Mouse (Mus musculus) midbrain, postnatal 0 days (tissue): ENCODE results near the gene Gm13288. TPM values are rescaled to one million over a fixed set of nuclear protein-coding genes. Genes with fewer than 3 reads are reported as not detected.
"Not testable (repeated sequence)": the region's sequence is repeated elsewhere in the genome, so short reads cannot be mapped to it uniquely, and the experiment has no call there.

Experiments used
- ATAC-seq: fragments of 200-750 bp; cut with Nextera tagmentation; 2 replicates; pipeline ENCODE4 v1.8.0; 2017; ENCODE audit warnings: moderate number of reproducible peaks, mild to moderate bottlenecking, moderate TSS enrichment, moderate library complexity; ENCODE audit not compliant: low FRiP score
- DNase-seq: peaks from one replicate; pipeline ENCODE4 v3.0.0-alpha.2; 2015; ENCODE audit warnings: low spot score
- H3K27ac ChIP-seq: fragments of 300-500 bp; sonication (generic); 2 replicates; pipeline ENCODE4 v1.5.1; 2014; ENCODE audit warnings: low read depth, mild to moderate bottlenecking, low read length, mixed read lengths
- H3K27me3 ChIP-seq: fragments of 300-500 bp; sonication (generic); 2 replicates; pipeline ENCODE4 v1.6.1; 2014; ENCODE audit warnings: low read length, control low read depth, mixed read lengths; ENCODE audit not compliant: insufficient read depth
- H3K36me3 ChIP-seq: fragments of 300-500 bp; sonication (generic); 2 replicates; pipeline ENCODE4 v1.6.1; 2014; ENCODE audit warnings: low read length, control low read depth, mixed read lengths; ENCODE audit not compliant: insufficient read depth
- H3K4me1 ChIP-seq: fragments of 300-500 bp; sonication (generic); 2 replicates; pipeline ENCODE4 v1.6.1; 2014; ENCODE audit warnings: mild to moderate bottlenecking, control low read depth, antibody characterized with exemption, low read length, mixed read lengths; ENCODE audit not compliant: insufficient read depth
- H3K4me2 ChIP-seq: fragments of 300-500 bp; sonication (generic); 2 replicates; pipeline ENCODE4 v1.6.1; 2014; ENCODE audit warnings: low read depth, mild to moderate bottlenecking, low read length, mixed read lengths; ENCODE audit not compliant: poor library complexity, severe bottlenecking
- H3K4me3 ChIP-seq: fragments of 300-500 bp; sonication (generic); 2 replicates; pipeline ENCODE4 v1.5.1; 2014; ENCODE audit warnings: low read depth, mild to moderate bottlenecking, low read length, moderate library complexity
- H3K9ac ChIP-seq: fragments of 300-500 bp; sonication (generic); replicated peaks from 2 replicates; pipeline ENCODE4 v1.6.1; 2014; ENCODE audit warnings: mild to moderate bottlenecking, low read length, moderate library complexity, mixed read lengths; ENCODE audit not compliant: poor library complexity, severe bottlenecking
- H3K9me3 ChIP-seq: fragments of 300-500 bp; sonication (generic); 2 replicates; pipeline ENCODE4 v1.6.1; 2016; ENCODE audit warnings: low read length, control low read depth
- CTCF ChIP-seq: IDR thresholded peaks from 2 replicates; pipeline ENCODE4 v1.5.1; 2016; ENCODE audit warnings: antibody characterized with exemption, mild to moderate bottlenecking
- WGBS: fragments of 180-500 bp; shearing (Covaris S2); extraction: QIAGEN DNeasy Blood & Tissue Kit; methylation state at CpG from one replicate; pipeline ENCODE4 v1.1.7; 2014; 5-methylcytosine and 5-hydroxymethylcytosine counted together
- polyA plus RNA-seq: library from polyadenylated mRNA; unstranded; fragments of >200 nt; fragmentation: Nextera tagmentation; extraction: Ambion mirVana; gene quantifications from 2 replicates; pipeline ENCODE4 v1.2.1, GENCODE M21; 2015
- total RNA-seq: library from RNA; depleted of rRNA; stranded (reverse); fragments of >200 nt; gene quantifications from 2 replicates; pipeline ENCODE4 v1.2.3, GENCODE M21; 2014

The Gm13288 gene
- total and polyA plus RNA-seq, 2 experiments from 2014 or later: not detected

DNA sequence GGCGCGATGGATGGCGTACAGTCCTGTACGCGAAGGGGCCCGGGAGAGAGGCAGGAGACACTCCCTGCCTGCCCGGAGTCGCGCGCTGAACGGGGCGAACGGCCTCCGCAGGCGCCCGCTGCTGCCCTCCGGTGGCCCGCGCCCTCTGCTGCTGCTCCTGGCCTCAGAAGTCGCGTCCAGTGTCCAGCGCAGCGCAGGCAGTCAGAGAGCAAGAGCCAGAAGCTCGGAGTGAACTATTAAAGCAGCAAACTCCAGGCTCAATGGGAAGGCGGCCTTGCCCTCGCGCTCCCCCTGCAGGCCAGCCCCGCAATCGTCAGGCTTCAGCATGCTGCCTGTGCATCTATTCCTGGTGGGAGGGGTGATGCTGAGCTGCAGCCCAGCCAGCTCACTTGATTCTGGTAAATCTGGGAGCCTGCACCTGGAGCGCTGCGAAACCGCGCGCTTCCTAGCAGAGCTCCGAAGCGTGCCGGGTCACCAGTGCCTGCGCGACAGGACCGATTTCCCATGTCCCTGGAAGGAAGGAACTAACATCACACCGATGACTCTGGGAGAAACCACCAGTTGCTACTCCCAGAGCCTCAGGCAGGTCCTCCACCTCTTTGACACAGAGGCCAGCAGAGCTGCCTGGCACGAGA is 41.8 kb upstream of the Gm13288 start:
- H3K9ac ChIP-seq, H3K27me3 ChIP-seq, ATAC-seq, H3K27ac ChIP-seq, H3K9me3 ChIP-seq, H3K36me3 ChIP-seq, H3K4me1 ChIP-seq: not testable (repeated sequence)
- peak overlapping the region; percentile 26 for H3K4me3 ChIP-seq
- peak; percentile 65 for TF ChIP-seq CTCF
- WGBS: 3% methylated on average over 29 of the region's 42 CpGs
- DNase-seq: peak; percentile 76
- peak overlapping the region; percentile 46 for H3K4me2 ChIP-seq

DNA sequence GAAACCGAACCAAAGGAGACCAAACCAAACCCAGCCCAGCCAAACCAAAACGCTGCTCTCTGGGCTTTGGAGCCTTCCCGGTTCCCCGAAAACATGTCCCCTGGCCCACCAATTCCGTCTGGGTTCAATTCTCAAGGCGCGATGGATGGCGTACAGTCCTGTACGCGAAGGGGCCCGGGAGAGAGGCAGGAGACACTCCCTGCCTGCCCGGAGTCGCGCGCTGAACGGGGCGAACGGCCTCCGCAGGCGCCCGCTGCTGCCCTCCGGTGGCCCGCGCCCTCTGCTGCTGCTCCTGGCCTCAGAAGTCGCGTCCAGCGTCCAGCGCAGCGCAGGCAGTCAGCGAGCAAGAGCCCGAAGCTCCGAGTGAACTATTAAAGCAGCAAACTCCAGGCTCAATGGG is 31.8 kb upstream of the Gm13288 start, which contains the start of gene Gm13290:
Gm13290 (plus strand) TSS at position 301 of the 400 bp plus-strand sequence.
- not testable (repeated sequence) for ATAC-seq, H3K9me3 ChIP-seq, H3K27me3 ChIP-seq, H3K4me3 ChIP-seq, H3K4me1 ChIP-seq, H3K36me3 ChIP-seq, H3K4me2 ChIP-seq, H3K27ac ChIP-seq, DNase-seq, H3K9ac ChIP-seq
- no CpG with 5 or more reads among the region's 32 CpGs for WGBS

DNA sequence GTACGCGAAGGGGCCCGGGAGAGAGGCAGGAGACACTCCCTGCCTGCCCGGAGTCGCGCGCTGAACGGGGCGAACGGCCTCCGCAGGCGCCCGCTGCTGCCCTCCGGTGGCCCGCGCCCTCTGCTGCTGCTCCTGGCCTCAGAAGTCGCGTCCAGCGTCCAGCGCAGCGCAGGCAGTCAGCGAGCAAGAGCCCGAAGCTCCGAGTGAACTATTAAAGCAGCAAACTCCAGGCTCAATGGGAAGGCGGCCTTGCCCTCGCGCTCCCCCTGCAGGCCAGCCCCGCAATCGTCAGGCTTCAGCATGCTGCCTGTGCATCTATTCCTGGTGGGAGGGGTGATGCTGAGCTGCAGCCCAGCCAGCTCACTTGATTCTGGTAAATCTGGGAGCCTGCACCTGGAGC is 28.7 kb upstream of the Gm13288 start, which contains the start of gene Gm13289:
Gm13289 (plus strand) TSS at position 301 of the 400 bp plus-strand sequence.
- H3K4me3 ChIP-seq, DNase-seq, H3K9ac ChIP-seq, H3K4me2 ChIP-seq, ATAC-seq, H3K27ac ChIP-seq, H3K27me3 ChIP-seq, H3K9me3 ChIP-seq, H3K36me3 ChIP-seq, H3K4me1 ChIP-seq: not testable (repeated sequence)
- WGBS: no CpG with 5 or more reads among the region's 29 CpGs

DNA sequence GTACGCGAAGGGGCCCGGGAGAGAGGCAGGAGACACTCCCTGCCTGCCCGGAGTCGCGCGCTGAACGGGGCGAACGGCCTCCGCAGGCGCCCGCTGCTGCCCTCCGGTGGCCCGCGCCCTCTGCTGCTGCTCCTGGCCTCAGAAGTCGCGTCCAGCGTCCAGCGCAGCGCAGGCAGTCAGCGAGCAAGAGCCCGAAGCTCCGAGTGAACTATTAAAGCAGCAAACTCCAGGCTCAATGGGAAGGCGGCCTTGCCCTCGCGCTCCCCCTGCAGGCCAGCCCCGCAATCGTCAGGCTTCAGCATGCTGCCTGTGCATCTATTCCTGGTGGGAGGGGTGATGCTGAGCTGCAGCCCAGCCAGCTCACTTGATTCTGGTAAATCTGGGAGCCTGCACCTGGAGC is 25.8 kb upstream of the Gm13288 start, which contains the start of gene Gm13272:
Gm13272 (plus strand) TSS at position 301 of the 400 bp plus-strand sequence.
- not testable (repeated sequence) for H3K27me3 ChIP-seq, H3K9me3 ChIP-seq, H3K27ac ChIP-seq, H3K4me3 ChIP-seq, DNase-seq, H3K36me3 ChIP-seq, ATAC-seq, H3K4me2 ChIP-seq, H3K9ac ChIP-seq, H3K4me1 ChIP-seq
- no CpG with 5 or more reads among the region's 29 CpGs for WGBS

DNA sequence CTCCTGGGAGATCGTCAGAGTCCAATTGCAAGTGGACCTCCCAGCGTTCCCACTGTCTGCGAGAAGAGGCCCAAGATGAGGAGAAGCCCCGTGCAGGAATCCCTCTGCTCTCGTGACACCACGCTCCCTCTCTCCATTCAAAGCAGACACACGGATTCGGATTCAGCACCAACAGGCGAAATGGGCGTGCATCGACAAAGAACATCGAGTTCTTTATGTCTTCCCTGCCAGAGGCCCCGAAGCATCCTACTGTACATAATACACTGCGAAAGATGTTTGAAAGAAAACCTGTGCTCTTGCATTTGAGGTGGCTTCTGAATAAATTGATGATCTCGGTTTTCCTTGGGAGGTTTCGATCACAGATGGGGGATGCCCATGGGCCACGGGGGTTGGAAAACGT is 25.0 kb upstream of the Gm13288 start:
- not testable (repeated sequence) for H3K36me3 ChIP-seq, H3K27me3 ChIP-seq, H3K9ac ChIP-seq, ATAC-seq, H3K4me3 ChIP-seq, H3K27ac ChIP-seq, H3K4me1 ChIP-seq, H3K9me3 ChIP-seq, DNase-seq, H3K4me2 ChIP-seq
- WGBS: 51% methylated on average over 13 of the region's 18 CpGs

DNA sequence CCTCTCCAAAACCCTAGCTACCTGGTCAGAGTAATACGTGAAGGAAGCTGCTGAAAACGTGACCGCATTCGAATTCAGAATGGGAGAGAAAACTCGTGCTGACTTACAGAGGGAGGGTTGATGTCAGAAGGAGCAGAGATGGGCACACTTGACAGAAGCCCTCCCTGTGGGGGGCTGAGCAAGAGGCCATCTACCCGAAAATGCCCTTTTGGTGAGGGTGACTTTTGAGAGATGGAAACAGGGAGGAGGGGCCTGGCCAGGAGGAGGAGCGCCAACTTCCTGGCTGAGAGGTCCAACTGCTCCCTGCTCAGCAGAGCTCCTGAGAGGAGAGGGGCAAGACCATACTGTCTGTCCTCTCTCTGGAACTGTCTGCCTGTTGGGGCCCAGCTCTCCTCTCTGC is 23.5 kb upstream of the Gm13288 start, which contains the start of gene Ifnz:
Ifnz (plus strand) TSS at position 301 of the 400 bp plus-strand sequence.
- not testable (repeated sequence) for H3K4me2 ChIP-seq, DNase-seq, H3K9ac ChIP-seq, H3K4me1 ChIP-seq, H3K27ac ChIP-seq, H3K9me3 ChIP-seq, H3K27me3 ChIP-seq, ATAC-seq, H3K4me3 ChIP-seq, H3K36me3 ChIP-seq
- WGBS: 10% methylated on average over 3 of the region's 7 CpGs
